Mouse (Mus musculus) gastrocnemius, adult 2 months (tissue): Measurements from ENCODE around the gene Ank2. TPM values are rescaled to one million over a fixed set of nuclear protein-coding genes. Genes with fewer than 3 reads are reported as not detected.
A peak's percentile ranks its signal among the peaks of the same experiment; 100 is the strongest.

Experiments
- DNase-seq: peaks from one replicate; pipeline ENCODE4 v3.0.0; 2022
- H3K27ac ChIP-seq: fragments of 200-600 bp; 2 replicates; pipeline ENCODE4 v1.8.1; 2022; ENCODE audit warnings: mild to moderate bottlenecking
- H3K4me3 ChIP-seq: fragments of 200-600 bp; 2 replicates; pipeline ENCODE4 v1.8.1; 2022; ENCODE audit warnings: mild to moderate bottlenecking, moderate library complexity
- CTCF ChIP-seq: fragments of 200-600 bp; IDR thresholded peaks from 2 replicates; pipeline ENCODE4 v1.8.1; 2022; ENCODE audit warnings: antibody characterized with exemption, mild to moderate bottlenecking, moderate library complexity
- intact Hi-C: fragments of 180-260 bp; cut with DNase I; formaldehyde crosslinking; loops from one replicate; pipeline ENCODE4 v1.15.1; 2025
- total RNA-seq, 2 experiments: library from RNA; stranded (reverse); gene quantifications; 2 replicates each; pipeline ENCODE4 v1.2.3; 2021

Ank2 gene
- total RNA-seq, 2 experiments from 2014 or later, result 94.5 to 154 TPM

DNA sequence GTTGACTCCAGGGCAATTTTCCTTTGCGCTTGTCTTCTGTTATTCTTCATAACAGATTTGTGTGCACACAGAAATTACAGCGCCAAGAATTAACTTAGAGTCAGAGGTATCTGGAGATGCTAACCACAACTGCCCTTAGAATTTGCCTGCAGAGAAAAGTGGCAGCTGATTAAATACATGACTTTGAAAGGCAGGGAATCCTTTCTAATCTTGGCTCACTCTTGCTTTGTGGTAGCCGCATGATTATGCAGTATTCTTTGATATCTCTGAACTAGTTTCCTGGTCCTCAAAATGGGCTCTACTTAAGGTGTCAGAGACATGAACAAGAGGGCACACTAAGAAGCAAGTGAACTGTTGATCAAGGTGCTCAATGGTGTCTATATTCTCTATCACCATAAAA is 518.0 kb downstream of the Ank2 start:
- Histone ChIP-seq H3K27ac (no peak overlapping the region), H3K4me3 (no peak overlapping the region)
- no peak for DNase-seq
- TF ChIP-seq CTCF, result no peak
- intact Hi-C loops, result no loop called here

DNA sequence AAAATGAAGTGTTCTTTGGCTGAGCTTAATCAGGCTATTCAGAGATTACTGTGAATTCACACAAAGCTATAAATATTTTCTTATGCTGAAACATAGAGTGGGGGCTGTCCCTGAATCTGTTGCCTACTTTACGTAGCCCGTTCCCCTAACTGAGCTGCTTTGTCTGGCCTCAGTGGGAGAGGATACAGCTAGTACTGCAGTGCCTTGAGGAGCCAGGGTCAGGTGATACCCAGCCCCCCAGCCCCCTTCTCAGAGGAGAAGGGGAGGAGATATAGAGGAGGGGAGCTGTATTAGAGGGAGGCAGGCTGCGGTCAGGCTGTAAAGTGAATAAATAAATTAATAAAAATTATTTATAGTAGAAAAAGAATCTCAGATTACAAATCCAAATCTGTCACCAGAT is 519.5 kb downstream of the Ank2 start:
- no peak overlapping the region for H3K4me3 ChIP-seq
- intact Hi-C loops, result loop anchor here (2.0 kb wide), 1 partner anchor 33 kb away; no protein-coding TSS in a partner anchor
- H3K27ac ChIP-seq, result no peak overlapping the region
- TF ChIP-seq CTCF, result no peak
- DNase-seq, result no peak

DNA sequence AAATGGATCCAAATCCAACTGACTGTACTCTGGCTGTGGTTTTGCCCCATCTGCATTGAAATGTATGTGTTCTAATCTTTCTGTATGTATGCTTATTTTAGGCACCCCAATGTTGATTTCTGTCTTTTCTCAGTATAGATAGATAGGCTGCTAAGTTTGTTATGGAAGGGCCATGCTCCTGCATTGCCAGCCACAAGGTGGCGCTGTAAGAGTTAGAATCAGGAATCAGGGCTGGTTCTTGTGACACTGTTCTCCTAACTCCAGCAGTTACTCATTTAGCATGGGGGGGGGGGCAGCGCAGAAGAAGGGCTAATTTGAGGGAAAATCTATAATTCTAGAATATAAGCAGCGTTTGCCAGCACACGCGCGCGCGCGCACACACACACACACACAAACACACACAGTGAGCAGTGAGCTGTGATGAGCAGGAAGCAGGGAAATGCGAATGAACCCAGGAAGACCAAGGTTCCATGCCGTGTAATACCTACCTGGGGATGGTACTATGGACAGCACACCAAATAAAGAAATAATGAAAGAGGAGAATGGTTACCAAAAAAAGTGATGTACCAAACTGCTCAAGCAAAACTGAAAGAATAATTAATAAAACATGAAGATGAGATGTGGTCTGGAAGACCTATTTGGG is 520.3 kb downstream of the Ank2 start:
- DNase-seq, result peak; percentile 77
- Histone ChIP-seq H3K27ac (no peak overlapping the region), H3K4me3 (no peak overlapping the region)
- TF ChIP-seq CTCF, result peak; percentile 76
- intact Hi-C loops, result loop anchor here (2.0 kb wide), 1 partner anchor 34 kb away; no protein-coding TSS in a partner anchor

DNA sequence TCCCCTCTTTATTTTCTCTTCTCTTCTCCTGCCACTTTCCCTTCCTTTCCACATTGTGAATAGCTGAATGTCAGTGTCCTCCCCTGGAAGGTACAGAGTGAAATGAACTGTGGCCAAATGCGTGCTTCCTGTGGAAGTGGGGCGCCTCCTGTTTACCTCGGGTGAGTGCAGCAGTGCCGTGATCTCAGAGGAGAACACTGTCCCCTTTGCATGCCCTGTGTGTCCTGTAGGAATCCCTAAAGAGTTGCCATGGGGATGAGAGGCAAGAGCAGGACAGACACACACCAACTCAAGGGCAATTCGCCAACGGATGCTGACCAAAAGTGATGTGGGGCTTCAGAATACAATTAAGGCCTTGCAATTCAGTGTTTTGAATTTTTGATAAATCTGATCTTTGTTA is 521.8 kb downstream of the Ank2 start:
- Histone ChIP-seq H3K27ac (no peak overlapping the region), H3K4me3 (no peak overlapping the region)
- TF ChIP-seq CTCF, result no peak
- DNase-seq, result no peak
- intact Hi-C loops, result no loop called here

DNA sequence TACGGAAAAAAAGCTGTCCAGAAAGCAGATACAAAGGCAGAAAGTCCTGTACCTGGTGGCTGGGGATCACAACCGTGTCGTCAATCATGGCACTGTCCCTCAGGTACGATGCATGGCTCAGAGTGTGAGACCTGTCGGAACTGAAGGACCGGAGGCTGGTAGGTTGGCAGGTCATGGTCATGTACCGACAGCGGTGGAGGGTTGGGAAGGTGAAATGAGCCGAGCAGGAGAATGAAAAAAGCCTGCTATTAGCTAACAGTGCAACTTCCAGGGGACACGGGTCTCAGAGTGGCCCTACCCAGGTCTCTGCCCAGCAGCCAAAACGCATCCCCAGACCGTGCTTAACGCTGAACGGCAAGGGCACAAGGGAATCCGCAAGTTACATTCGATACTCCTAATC is 522.4 kb downstream of the Ank2 start:
- TF ChIP-seq CTCF, result no peak
- H3K27ac ChIP-seq, result no peak overlapping the region
- intact Hi-C loops, result no loop called here
- no peak for DNase-seq
- H3K4me3 ChIP-seq, result no peak overlapping the region

DNA sequence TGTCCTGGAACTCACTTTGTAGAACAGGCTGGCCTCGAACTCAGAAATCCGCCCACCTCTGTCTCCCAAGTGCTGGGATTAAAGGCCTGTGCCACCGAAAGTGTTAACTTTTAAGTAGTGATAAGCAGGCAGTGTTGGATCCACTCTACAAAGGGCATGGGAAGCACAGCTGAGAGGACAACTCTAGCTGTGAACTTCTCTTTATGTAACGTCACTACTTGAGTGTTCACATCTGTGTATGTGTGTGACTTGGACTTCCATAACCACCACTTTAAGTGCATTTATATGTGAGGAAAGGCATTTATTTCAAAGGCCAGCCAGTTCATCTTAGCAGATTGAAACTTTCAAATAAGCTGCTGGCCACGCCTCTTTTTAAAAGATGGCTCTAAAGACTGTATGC is 523.7 kb downstream of the Ank2 start:
- intact Hi-C loops, result no loop called here
- no peak overlapping the region for H3K27ac ChIP-seq
- no peak for DNase-seq
- H3K4me3 ChIP-seq, result no peak overlapping the region
- TF ChIP-seq CTCF, result no peak

DNA sequence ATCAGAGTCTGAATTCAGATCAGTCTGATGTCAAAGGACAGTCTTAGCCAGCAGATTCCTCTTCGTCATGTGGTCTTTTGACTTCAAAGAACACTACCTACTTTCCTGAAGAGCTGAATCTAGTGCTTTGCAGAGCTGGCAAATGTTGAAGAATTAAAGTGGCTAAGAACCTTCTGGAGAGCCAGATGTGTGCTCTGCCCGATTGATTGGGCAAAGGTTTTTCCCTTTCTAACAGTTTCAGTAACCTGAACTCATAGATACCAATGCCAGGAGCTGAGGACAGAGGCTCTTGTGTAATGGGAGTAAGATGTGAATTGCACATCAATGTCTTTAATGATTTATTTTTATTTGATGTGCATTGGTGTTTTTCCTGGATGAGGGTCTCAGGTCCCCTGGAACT is 525.6 kb downstream of the Ank2 start:
- intact Hi-C loops, result no loop called here
- Histone ChIP-seq H3K4me3 (no peak overlapping the region), H3K27ac (no peak overlapping the region)
- no peak for DNase-seq
- no peak for TF ChIP-seq CTCF

DNA sequence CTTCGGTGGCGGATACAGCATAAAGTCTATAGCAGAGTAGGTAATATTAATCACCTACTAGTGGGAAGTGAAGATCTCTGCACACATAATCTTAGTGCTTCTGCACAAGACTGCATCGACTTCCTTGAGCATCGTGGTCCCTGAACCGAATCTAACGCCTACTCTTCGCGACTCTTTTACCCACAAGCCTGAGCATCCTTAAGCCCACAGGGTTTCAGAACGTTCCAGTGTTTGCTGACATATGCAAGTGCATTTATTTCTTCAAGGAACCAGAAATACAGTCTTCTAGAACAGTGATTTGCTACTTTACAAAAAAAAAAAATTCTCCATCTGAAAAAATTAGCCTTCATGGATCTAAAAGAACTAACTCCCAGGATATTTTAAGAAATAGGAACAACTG is 527.6 kb downstream of the Ank2 start:
- Histone ChIP-seq H3K27ac (no peak overlapping the region), H3K4me3 (no peak overlapping the region)
- DNase-seq, result no peak
- intact Hi-C loops, result no loop called here
- no peak for TF ChIP-seq CTCF

DNA sequence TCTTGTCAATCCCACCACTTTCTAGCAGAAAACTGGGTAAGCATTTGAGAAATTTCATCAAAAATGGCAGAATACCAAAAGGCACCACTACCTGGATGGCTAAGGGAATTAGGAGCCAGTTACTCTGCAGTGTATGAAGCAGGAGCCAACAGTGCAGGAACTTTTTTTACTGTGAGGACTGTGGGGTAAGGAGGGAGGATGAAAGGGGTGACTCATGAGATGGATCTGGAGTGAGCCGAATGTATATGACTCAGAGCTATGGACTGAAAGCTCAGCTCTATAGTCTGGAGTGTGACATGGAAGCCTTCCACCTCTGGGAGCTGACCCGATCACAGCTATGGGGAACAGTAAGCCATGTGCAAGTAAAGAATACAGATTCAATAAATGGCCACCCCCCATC is 530.4 kb downstream of the Ank2 start:
- Histone ChIP-seq H3K4me3 (no peak overlapping the region), H3K27ac (no peak overlapping the region)
- intact Hi-C loops, result no loop called here
- DNase-seq, result no peak
- no peak for TF ChIP-seq CTCF

DNA sequence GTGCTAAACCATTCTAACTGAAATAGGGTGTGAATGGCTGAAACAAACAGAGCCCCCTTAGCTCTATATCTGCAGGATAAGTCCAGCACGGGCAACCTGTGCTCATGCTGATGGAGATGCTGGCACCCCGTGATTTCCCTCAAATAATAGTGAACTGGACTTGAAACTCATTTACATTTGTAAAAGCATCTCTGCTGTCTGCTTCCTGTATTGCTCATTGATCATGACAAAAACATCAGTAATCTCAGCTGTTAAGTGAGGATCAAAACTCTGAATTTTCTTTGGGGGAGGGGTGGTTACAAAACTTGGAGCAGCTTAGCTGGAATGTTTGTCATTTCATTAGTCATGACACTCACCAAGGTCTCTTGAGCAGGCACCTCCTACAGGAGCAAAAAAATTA is 533.4 kb downstream of the Ank2 start:
- H3K4me3 ChIP-seq, result no peak overlapping the region
- no peak for DNase-seq
- TF ChIP-seq CTCF, result no peak
- H3K27ac ChIP-seq, result no peak overlapping the region
- intact Hi-C loops, result no loop called here

DNA sequence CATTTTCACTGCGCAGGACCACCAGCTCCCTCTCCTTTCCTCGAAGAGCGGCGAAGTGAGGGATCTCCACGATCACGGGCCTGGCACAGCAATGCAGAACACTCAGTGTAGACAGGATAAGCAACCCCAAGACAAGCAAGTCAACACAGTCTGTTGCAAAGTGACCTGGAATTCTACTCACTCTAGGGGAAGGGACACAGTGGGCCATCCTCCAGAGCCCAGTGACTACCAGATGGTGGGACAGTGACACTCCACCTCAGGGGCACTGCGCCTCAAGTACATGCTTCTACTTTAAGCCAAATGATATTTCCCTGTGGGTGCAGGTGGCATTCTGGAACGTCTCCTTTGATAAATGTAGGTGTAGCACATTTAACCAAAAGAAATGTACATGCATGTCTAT is 536.8 kb downstream of the Ank2 start:
- H3K4me3 ChIP-seq, result no peak overlapping the region
- intact Hi-C loops, result no loop called here
- TF ChIP-seq CTCF, result no peak
- no peak overlapping the region for H3K27ac ChIP-seq
- DNase-seq, result no peak

DNA sequence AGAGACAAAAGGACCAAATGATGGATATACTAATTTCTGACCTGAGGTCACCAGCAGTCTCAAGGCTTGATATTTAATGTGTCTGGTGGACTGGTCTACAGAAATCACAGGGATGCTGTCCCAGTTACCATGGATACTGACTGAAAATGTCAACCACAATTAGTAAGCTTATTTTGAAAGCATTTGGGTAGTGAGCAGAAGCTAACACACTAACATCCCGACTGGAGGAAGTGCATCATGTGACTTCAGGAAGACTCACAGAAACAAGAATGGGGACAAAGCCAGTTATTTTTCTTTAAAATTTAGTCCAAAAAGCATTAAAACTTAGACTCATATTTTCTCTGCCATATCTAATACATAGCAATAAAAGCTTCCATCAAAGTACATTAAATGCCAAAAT is 546.5 kb downstream of the Ank2 start:
- no peak overlapping the region for H3K27ac ChIP-seq
- TF ChIP-seq CTCF, result no peak
- intact Hi-C loops, result no loop called here
- no peak for DNase-seq
- no peak overlapping the region for H3K4me3 ChIP-seq

DNA sequence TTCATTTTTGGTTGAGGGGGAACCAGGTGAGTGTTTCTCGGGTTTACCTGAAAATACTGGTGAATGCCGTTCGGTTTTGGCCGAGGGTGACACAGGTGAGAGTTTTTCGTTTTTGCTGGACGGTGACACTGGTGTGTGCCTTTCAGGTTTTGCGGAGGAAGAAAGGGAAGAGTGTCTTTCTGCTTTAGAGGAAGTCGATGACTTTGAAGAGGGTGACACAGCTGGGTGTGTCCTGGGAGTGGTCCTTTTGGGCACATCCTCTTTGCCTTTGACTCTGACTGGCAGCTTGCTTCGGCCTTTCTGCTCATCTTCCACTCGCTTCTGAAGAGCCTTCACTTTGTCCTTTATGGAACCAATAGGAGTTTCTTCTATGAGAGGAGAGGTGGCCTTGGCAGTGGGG is 552.6 kb downstream of the Ank2 start:
- intact Hi-C loops, result no loop called here
- TF ChIP-seq CTCF, result no peak
- no peak overlapping the region for H3K27ac ChIP-seq
- no peak overlapping the region for H3K4me3 ChIP-seq
- DNase-seq, result no peak

DNA sequence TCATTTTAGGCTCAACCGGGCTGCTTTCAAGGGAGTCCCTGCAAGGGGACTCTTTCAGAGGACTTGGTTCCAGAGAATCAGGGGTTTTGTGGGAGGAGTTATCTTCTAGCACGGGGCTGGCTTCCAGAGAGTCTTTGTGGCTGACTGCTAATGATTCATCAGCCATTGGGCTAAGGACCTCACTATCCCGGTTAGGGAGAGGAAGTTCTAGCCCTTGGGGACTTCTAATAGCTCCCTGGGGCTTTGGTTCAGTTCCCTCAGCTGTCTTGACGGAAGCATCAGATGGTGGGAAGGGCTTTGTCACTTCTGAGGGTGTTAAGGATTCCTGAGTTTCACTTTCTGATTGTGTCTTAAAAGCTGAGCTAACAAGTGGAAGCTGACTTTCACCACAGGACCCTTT is 554.3 kb downstream of the Ank2 start:
- H3K4me3 ChIP-seq, result peak overlapping the region; percentile 23; the same call in 1 of the 2 replicates
- intact Hi-C loops, result no loop called here
- peak overlapping the region; percentile 5; the same call in 1 of the 2 replicates for H3K27ac ChIP-seq
- TF ChIP-seq CTCF, result no peak
- DNase-seq, result peak; percentile 28
